Mouse (Mus musculus): Measurements from ENCODE around the gene Il23r. TPM values are rescaled to one million over a fixed set of nuclear protein-coding genes. Genes with fewer than 3 reads are reported as not detected.
A peak's percentile ranks its signal among the peaks of the same experiment; 100 is the strongest.

Gene Il23r
- polyA plus RNA-seq, 1 experiment from 2014 or later, result not detected

DNA sequence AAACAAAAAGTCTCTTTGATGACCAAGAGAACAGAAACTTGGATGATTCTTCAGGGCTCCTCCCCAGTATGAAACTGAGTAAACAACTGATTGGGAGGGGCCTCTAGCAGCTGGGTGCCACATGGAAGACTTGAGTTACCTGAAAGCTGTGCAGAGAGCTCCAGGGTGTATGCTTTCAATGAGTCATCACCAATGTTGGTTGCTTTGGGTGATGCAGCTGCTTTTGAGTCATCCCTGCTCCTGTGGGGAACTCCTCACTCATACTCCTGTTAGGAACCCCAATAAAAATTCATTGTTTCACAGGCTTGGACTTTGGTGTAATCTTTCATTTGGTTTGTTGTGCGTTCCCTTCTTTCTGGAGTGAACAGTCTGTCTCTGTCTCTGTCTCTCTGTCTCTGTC is 32.2 kb downstream of the Il23r start:
- WGBS, result 100% methylated on average over 1 of the region's 1 CpGs
- H3K27ac ChIP-seq, result no peak overlapping the region
- H3K9me3 ChIP-seq (replicated peaks; ENCODE audit: low read length), result no peaks in the 10 kb centered on the region
- TF ChIP-seq CTCF (IDR thresholded peaks at IDR 0.05; ENCODE audit: low read depth), result no peak
- H3K27me3 ChIP-seq (ENCODE audit: insufficient read depth, low read length), result no peaks in the 10 kb centered on the region
- H3K4me1 ChIP-seq (replicated peaks; ENCODE audit: insufficient read depth, low read length), result no peaks in the 10 kb centered on the region
- H3K4me2 ChIP-seq (ENCODE audit: low read length), result no peak overlapping the region
- no peaks in the 10 kb centered on the region for H3K36me3 ChIP-seq (ENCODE audit: insufficient read depth, low read length)
- no peak for ATAC-seq (replicated peaks; ENCODE audit: low FRiP score, low read depth)
- no peak for DNase-seq (ENCODE audit: low spot score)
- no peak overlapping the region for H3K9ac ChIP-seq (ENCODE audit: low read depth, low read length)
- H3K4me3 ChIP-seq (replicated peaks; ENCODE audit: low read depth, low read length), result no peak overlapping the region

DNA sequence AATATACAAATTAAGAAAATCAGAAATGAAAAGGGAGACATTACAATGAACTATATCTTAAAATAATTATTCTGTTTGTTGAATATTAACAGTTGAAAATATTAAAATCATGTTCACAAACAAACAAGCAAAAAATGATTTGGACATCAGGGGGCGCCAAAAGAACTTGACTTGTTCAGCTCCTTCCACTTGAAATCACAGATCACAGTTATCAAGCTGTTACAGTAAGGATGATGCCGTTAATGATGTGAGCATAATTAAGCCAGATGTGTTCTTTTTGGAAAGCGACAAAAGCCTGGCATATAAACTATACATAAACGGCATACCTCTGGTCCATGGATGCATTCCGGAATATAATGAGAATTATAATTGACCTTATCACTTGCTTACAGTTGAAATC is 40.3 kb downstream of the Il23r start:
- Histone ChIP-seq H3K27me3 (ENCODE audit: insufficient read depth, low read length) (no peaks in the 10 kb centered on the region), H3K4me3 (replicated peaks; ENCODE audit: low read depth, low read length) (no peak overlapping the region), H3K4me1 (replicated peaks; ENCODE audit: insufficient read depth, low read length) (no peaks in the 10 kb centered on the region), H3K36me3 (ENCODE audit: insufficient read depth, low read length) (no peaks in the 10 kb centered on the region), H3K4me2 (ENCODE audit: low read length) (no peak overlapping the region), H3K9me3 (replicated peaks; ENCODE audit: low read length) (no peaks in the 10 kb centered on the region), H3K9ac (ENCODE audit: low read depth, low read length) (no peak overlapping the region), H3K27ac (no peak overlapping the region)
- ATAC-seq (replicated peaks; ENCODE audit: low FRiP score, low read depth) (no peak), DNase-seq (ENCODE audit: low spot score) (peak; percentile 19)
- peak; percentile 58 for TF ChIP-seq CTCF (IDR thresholded peaks at IDR 0.05; ENCODE audit: low read depth)
- 52% methylated on average over 5 of the region's 5 CpGs for WGBS

DNA sequence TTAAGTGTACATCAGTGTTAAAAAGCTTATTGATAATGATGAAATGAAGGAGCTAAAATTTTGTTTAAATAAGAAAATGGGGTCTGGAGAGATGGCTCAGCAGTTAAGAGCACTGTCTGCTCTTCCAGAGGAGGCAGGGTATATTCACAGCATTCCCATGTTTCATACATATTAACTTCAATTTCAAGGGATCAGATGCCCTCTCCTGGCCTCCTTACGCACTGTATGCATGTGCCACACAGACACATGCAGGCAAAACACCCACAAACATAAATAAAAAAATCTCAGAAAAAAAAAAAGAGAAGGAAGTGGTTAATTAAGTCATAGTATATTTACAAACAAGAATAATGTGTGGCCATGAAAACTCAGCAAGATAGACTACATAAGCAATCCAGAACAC is 45.8 kb downstream of the Il23r start:
- H3K27ac ChIP-seq, result no peak overlapping the region
- no peaks in the 10 kb centered on the region for H3K9me3 ChIP-seq (replicated peaks; ENCODE audit: low read length)
- no peak overlapping the region for H3K4me3 ChIP-seq (replicated peaks; ENCODE audit: low read depth, low read length)
- H3K9ac ChIP-seq (ENCODE audit: low read depth, low read length), result no peak overlapping the region
- TF ChIP-seq CTCF (IDR thresholded peaks at IDR 0.05; ENCODE audit: low read depth), result peak; percentile 32; the same call in 1 of the 2 replicates
- no peak for DNase-seq (ENCODE audit: low spot score)
- H3K4me1 ChIP-seq (replicated peaks; ENCODE audit: insufficient read depth, low read length), result no peaks in the 10 kb centered on the region
- H3K4me2 ChIP-seq (ENCODE audit: low read length), result no peak overlapping the region
- no peaks in the 10 kb centered on the region for H3K27me3 ChIP-seq (ENCODE audit: insufficient read depth, low read length)
- H3K36me3 ChIP-seq (ENCODE audit: insufficient read depth, low read length), result no peaks in the 10 kb centered on the region
- ATAC-seq (replicated peaks; ENCODE audit: low FRiP score, low read depth), result no peak
- WGBS, result 81% methylated on average over 1 of the region's 1 CpGs

DNA sequence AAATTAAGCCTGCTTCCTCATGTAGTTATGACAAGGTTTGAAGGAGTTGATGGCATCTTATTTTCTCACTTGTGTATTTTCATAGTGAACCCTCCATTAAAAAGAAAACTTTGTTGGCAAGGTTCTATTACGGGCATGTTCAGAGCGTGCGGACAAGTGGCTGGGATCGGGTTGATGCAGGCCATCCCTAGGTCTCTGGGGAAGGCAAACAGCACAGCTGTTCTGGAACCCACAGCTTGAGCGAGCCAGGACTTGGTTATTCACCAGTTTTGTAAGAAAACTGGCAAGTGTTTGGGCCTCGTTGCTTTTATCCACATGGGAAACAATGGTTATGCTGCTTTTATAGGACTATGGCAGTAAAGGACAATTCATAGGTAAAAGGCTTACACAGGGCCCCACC is 48.5 kb downstream of the Il23r start:
- DNase-seq (ENCODE audit: low spot score), result no peak
- H3K27me3 ChIP-seq (ENCODE audit: insufficient read depth, low read length), result no peaks in the 10 kb centered on the region
- H3K9me3 ChIP-seq (replicated peaks; ENCODE audit: low read length), result no peaks in the 10 kb centered on the region
- no peaks in the 10 kb centered on the region for H3K4me1 ChIP-seq (replicated peaks; ENCODE audit: insufficient read depth, low read length)
- no peak overlapping the region for H3K27ac ChIP-seq
- H3K36me3 ChIP-seq (ENCODE audit: insufficient read depth, low read length), result no peaks in the 10 kb centered on the region
- no peak overlapping the region for H3K9ac ChIP-seq (ENCODE audit: low read depth, low read length)
- H3K4me2 ChIP-seq (ENCODE audit: low read length), result no peak overlapping the region
- no peak for ATAC-seq (replicated peaks; ENCODE audit: low FRiP score, low read depth)
- no peak overlapping the region for H3K4me3 ChIP-seq (replicated peaks; ENCODE audit: low read depth, low read length)
- TF ChIP-seq CTCF (IDR thresholded peaks at IDR 0.05; ENCODE audit: low read depth), result no peak
- 87% methylated on average over 6 of the region's 6 CpGs for WGBS

DNA sequence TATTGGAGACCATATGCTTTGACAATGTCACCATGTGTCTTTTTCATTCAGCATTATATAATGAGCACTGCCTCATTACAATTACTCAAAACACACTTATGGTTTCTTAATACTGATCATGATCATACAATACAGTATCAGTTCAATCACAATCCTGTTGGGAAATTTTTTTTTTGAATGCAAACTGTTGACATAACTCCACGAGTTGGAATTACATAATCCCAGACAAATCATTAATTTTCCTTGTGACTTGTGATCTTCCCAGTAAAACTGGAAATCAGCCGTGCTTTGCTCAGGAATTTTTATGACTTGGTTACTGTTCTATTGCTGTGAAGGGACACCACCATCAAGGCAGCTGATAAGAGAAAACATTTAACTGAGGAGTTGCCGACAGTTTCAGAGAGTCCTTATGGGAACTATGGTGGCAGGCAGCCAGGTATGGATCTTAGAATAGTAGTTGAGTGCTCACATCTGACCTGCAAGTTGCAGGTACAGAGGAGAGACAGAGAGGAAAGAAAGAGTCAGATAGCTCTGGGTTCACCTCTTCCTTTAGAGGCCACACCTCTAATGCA is 53.8 kb downstream of the Il23r start:
- TF ChIP-seq CTCF (IDR thresholded peaks at IDR 0.05; ENCODE audit: low read depth), result no peak
- DNase-seq (ENCODE audit: low spot score) (no peak), ATAC-seq (replicated peaks; ENCODE audit: low FRiP score, low read depth) (no peak)
- no peak overlapping the region for H3K27ac ChIP-seq
- no peak overlapping the region for H3K9ac ChIP-seq (ENCODE audit: low read depth, low read length)
- no peaks in the 10 kb centered on the region for H3K4me1 ChIP-seq (replicated peaks; ENCODE audit: insufficient read depth, low read length)
- WGBS, result 34% methylated on average over 3 of the region's 3 CpGs
- H3K27me3 ChIP-seq (ENCODE audit: insufficient read depth, low read length), result no peaks in the 10 kb centered on the region
- no peaks in the 10 kb centered on the region for H3K9me3 ChIP-seq (replicated peaks; ENCODE audit: low read length)
- H3K36me3 ChIP-seq (ENCODE audit: insufficient read depth, low read length), result no peaks in the 10 kb centered on the region
- H3K4me3 ChIP-seq (replicated peaks; ENCODE audit: low read depth, low read length), result no peak overlapping the region
- no peak overlapping the region for H3K4me2 ChIP-seq (ENCODE audit: low read length)

DNA sequence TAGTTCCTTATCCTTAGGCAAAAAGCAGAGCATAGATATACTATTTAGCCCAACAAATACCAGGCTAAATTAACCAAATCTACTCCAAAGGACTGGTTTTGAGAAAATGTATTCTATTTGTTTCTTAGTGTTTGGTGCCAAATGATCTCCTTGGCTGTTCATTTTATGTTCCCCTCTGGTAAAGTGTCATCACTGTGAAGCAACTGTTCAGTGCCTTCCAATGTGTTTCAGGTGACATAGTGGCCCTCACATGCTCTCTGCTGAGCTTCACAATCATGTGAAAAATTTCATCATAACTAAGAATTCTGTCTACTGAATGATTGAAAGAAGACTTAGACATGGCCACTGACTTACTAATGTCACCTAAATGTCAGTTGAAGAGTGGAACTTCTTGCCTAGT is 54.6 kb downstream of the Il23r start:
- H3K4me3 ChIP-seq (replicated peaks; ENCODE audit: low read depth, low read length), result no peak overlapping the region
- no peaks in the 10 kb centered on the region for H3K27me3 ChIP-seq (ENCODE audit: insufficient read depth, low read length)
- no peaks in the 10 kb centered on the region for H3K36me3 ChIP-seq (ENCODE audit: insufficient read depth, low read length)
- ATAC-seq (replicated peaks; ENCODE audit: low FRiP score, low read depth) (no peak), DNase-seq (ENCODE audit: low spot score) (no peak)
- no peaks in the 10 kb centered on the region for H3K9me3 ChIP-seq (replicated peaks; ENCODE audit: low read length)
- H3K27ac ChIP-seq, result no peak overlapping the region
- no peak for TF ChIP-seq CTCF (IDR thresholded peaks at IDR 0.05; ENCODE audit: low read depth)
- H3K9ac ChIP-seq (ENCODE audit: low read depth, low read length), result no peak overlapping the region
- H3K4me1 ChIP-seq (replicated peaks; ENCODE audit: insufficient read depth, low read length), result no peaks in the 10 kb centered on the region
- no peak overlapping the region for H3K4me2 ChIP-seq (ENCODE audit: low read length)

DNA sequence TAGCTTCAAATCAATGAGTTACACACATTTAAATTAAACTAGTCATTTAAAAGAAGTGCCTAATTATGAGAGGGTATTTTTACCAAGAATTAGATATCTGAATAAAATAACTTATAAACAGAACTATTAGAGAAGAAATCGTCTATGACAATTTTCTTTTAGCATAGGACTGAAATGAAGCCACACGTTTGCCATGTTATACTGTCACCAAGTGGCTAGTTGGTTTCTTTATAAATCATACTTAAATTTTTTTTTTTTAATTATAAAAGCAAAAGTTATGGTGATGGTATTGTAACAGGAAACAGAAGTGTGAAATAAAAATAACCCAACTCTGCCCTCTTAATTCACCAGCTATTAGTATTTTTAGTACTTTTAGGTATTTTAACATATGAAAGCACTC is 55.4 kb downstream of the Il23r start:
- Histone ChIP-seq H3K9me3 (replicated peaks; ENCODE audit: low read length) (no peaks in the 10 kb centered on the region), H3K4me3 (replicated peaks; ENCODE audit: low read depth, low read length) (no peak overlapping the region), H3K4me2 (ENCODE audit: low read length) (no peak overlapping the region), H3K27ac (no peak overlapping the region), H3K27me3 (ENCODE audit: insufficient read depth, low read length) (no peaks in the 10 kb centered on the region), H3K36me3 (ENCODE audit: insufficient read depth, low read length) (no peaks in the 10 kb centered on the region), H3K9ac (ENCODE audit: low read depth, low read length) (no peak overlapping the region), H3K4me1 (replicated peaks; ENCODE audit: insufficient read depth, low read length) (no peaks in the 10 kb centered on the region)
- no peak for TF ChIP-seq CTCF (IDR thresholded peaks at IDR 0.05; ENCODE audit: low read depth)
- ATAC-seq (replicated peaks; ENCODE audit: low FRiP score, low read depth), result no peak
- WGBS, result 77% methylated on average over 2 of the region's 2 CpGs
- no peak for DNase-seq (ENCODE audit: low spot score)

Measured in kidney, postnatal 0 days (tissue).